Mouse (Mus musculus) gastrocnemius, postnatal 14 days (tissue): ENCODE measurements around the gene Ptpre. TPM values are rescaled to one million over a fixed set of nuclear protein-coding genes. Genes with fewer than 3 reads are reported as not detected.

Experiments
- DNase-seq: peaks from one replicate; pipeline ENCODE4 v3.0.0; 2021; ENCODE audit warnings: mixed read lengths
- intact Hi-C: fragments of 180-260 bp; cut with DNase I; formaldehyde crosslinking; loops from one replicate; pipeline ENCODE4 v1.15.1; 2025; ENCODE audit warnings: low total_unique reads
- total RNA-seq, 2 experiments: library from RNA; stranded (reverse); gene quantifications; 2 replicates each; pipeline ENCODE4 v1.2.3; 2021

Gene Ptpre
- total RNA-seq, 2 experiments from 2014 or later, result 2.6 to 4.5 TPM

- peak; percentile 73 for DNase-seq
- intact Hi-C loops, result loop anchor here (10.0 kb wide), 1 partner anchor 457 kb away; no protein-coding TSS in a partner anchor
Measured at GRCm38 (mm10) chr7:135631776-135632552, 94.7 kb downstream of the Ptpre start.

DNA sequence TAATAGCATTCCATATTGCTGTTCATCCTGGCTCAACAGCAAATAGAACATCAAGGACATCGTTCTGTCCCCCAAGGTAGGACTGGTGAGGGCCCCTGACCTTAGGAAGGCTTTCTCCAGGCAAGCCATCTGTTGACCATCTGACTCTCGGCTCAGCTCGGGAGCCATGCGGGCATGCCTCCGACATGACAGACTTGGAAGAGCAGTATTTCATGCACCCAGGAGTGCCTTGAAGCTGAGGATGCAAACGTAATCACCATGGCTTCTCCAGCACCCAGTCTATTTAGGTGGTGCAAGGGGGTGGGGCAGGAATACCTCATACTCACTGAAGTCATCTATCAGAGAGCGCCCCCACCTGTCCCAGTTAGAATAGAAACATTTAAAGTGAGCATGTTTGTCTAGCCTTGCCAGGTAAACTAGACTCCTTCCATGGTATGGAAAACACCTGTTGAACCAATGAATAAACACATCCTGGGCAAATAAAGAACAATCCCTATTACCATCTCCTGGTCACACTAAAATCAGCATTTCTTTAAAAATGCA lies 95.5 kb downstream of the Ptpre start:
- no peak for DNase-seq
- intact Hi-C loops, result loop anchor here (10.0 kb wide), 1 partner anchor 458 kb away; no protein-coding TSS in a partner anchor

GRCm38 (mm10) chr7:135634851-135635624 lies 97.8 kb downstream of the Ptpre start:
- intact Hi-C loops, result loop anchor here (10.0 kb wide), 1 partner anchor 460 kb away; no protein-coding TSS in a partner anchor
- no peak for DNase-seq

DNA sequence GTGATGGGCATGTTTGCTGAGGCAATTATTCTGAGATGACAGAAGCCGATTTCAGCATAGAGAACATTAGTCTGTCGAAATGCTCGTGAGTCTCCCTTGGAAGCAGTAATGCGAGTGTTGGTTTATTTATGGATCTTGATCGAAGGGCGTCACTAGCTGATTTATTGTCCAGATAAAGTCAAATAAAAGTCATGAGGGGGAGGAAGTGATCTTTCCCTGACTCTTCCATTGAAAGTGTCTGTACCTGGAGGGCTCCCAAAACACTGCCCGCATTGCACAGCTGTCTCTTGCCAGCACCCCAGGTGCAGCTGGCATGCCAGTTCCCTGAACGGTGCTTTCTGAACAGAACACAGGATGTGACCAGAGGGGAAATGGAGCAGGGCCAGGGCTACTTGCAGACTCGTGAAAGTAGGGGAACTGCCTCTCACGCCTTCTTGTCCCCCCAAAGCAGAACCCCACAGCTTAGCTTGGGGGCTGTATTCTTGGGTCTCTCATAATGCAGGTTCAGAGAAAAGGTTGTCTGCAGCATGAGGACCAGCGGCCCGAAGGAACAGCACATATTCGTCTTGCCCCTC lies 100.2 kb downstream of the Ptpre start:
- no peak for DNase-seq
- intact Hi-C loops, result loop anchor here (10.0 kb wide), 1 partner anchor 463 kb away; no protein-coding TSS in a partner anchor

DNA sequence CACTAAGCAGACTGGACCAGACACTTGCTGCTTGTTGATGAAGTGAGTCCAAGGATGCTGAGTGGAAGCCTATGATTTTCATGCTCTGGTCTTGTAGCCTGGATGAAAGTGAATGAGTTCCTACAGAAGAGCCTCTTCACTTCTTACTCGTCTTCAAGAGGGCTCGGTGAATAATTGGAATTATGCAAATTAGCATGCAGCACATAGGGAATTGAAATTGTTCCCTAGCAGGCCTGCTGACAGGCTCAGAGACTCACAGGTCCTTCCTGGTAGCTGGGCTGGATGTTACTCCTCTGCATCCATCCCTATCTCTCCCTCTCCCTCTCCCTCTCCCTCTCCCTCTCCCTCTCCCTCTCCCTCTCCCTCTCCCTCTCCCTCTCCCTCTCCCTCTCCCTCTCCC lies 102.1 kb downstream of the Ptpre start:
- intact Hi-C loops, result loop anchor here (10.0 kb wide), 1 partner anchor 465 kb away; no protein-coding TSS in a partner anchor
- no peak for DNase-seq

DNA sequence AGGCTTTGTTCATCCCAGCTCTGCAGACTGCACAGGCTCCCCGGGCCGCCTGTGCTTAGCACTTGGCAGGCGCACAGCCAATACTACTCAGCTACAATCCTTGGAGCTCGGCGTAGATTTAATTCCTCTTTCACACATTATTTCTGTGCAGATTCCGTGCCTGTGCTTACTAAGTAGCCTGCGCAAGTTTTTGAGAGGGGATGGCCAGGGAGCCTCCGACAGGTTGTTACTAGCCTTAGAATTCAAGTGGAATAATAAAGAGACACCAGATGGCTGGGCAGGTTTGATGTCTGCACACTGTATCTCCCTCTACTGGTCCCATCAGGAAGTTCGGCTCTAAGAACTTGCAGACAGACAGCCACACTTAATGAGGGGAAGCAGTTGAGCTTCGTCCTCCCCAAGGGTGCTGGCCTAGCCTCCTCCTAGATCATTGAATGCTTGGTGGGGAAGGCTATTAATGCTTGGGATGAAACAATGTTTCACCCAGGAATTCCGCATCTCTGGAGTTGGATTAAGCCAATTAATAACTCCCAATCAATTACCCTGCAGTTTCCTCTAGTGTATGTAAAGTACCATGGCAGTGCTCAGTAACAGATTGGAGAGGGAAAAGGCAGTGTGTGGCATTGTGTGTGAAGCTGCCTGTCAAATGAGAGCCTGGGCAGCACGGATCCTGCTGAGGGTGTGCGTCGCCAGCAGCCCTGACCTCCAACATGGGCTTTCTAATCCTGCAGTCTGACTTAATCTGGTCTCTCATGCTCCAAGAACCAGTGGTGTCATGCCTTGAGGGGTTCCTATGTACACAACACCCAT lies 104.6 kb downstream of the Ptpre start:
- intact Hi-C loops, result no loop called here
- peak; percentile 36 for DNase-seq

GRCm38 (mm10) chr7:135644452-135644851 lies 107.2 kb downstream of the Ptpre start:
- intact Hi-C loops, result no loop called here
- DNase-seq, result no peak

DNA sequence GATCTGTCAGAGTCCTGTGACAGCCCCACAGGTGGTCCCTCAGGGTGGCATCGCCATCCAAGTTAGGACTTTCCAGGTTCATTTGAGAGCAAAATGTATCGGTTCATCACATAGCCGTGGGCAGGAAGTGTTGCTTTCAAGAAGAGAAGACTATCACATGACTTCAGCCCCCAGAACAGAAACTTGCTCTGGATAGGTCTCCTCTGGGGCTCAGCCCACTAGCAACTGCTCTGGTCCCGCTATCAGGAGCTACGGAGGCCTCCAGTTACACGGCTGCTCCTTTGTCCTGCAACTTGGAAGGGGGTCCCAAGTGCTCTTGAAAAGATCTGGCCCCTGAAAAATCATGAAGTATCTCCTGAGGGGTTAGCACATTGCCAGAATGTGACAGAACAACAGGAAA lies 109.7 kb downstream of the Ptpre start:
- intact Hi-C loops, result no loop called here
- no peak for DNase-seq

DNA sequence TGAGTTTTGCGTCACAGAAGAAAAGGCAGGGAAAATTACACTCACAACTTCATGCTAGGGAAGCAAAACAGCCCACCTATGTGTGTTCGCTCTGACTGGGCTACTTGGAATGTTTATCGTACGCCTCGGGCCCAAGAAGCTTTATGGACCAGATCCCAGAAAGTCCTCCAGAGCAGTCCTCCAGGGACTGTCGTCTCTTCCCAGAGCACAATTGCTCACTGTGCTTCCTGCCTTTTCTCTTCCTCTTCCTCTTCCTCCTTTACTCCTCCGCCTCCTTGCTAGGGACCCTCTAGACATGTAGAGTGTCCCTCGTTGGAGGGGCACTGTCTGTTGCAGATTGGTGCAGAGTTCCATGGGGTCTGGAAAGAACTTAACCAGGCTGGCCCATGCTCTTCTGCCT lies 111.5 kb downstream of the Ptpre start:
- DNase-seq, result no peak
- intact Hi-C loops, result no loop called here

- no peak for DNase-seq
- intact Hi-C loops, result no loop called here
Measured at GRCm38 (mm10) chr7:135649306-135649705, 112.0 kb downstream of the Ptpre start.

- intact Hi-C loops, result no loop called here
- DNase-seq, result no peak
Measured at GRCm38 (mm10) chr7:135650061-135650460, 112.8 kb downstream of the Ptpre start.

- intact Hi-C loops, result no loop called here
- DNase-seq, result peak; percentile 24
Measured at GRCm38 (mm10) chr7:135651831-135652511, 114.7 kb downstream of the Ptpre start.

DNA sequence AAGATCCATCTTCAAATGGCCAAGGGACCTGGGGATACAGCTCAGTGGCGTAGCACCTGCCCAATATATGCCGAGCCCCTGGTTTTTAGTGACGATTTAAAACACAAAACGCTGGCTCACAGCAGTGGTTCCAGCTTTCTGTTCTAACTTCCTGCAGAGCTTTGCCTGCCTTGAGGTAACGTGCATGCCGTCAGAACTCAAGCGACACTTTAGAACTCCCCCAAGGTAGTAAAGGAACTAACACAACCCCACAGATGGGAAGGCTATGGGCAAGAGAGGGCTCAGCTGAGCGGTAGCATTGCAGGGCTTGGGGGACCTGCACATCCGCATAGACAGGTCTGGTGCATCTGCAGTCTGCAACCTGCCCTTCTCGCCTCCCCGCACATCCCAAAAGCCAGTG lies 115.5 kb downstream of the Ptpre start:
- intact Hi-C loops, result no loop called here
- no peak for DNase-seq

- intact Hi-C loops, result no loop called here
Measured at GRCm38 (mm10) chr7:135653601-135654000, 116.3 kb downstream of the Ptpre start.

GRCm38 (mm10) chr7:135654288-135654687 lies 117.0 kb downstream of the Ptpre start:
- DNase-seq, result no peak
- intact Hi-C loops, result no loop called here

More at GRCm38 (mm10) chr7:135653601-135654000, 116.3 kb downstream of the Ptpre start:
- no peak for DNase-seq

GRCm38 (mm10) chr7:135655113-135655512 lies 117.8 kb downstream of the Ptpre start:
- DNase-seq, result no peak
- intact Hi-C loops, result no loop called here

GRCm38 (mm10) chr7:135658150-135658549 lies 120.9 kb downstream of the Ptpre start:
- DNase-seq, result no peak
- intact Hi-C loops, result no loop called here

GRCm38 (mm10) chr7:135659314-135659935 lies 122.1 kb downstream of the Ptpre start:
- DNase-seq, result no peak
- intact Hi-C loops, result no loop called here
